Mouse (Mus musculus) forebrain, embryonic 13.5 days (tissue): ENCODE measurements around the gene Ndufa12. TPM values are rescaled to one million over a fixed set of nuclear protein-coding genes. Genes with fewer than 3 reads are reported as not detected.

Experiments
- polyA plus RNA-seq: library from polyadenylated mRNA; unstranded; fragments of >200 nt; fragmentation: Nextera tagmentation; extraction: Ambion mirVana; gene quantifications from 2 replicates; pipeline ENCODE4 v1.2.1, GENCODE M21; 2015

Ndufa12 gene
- polyA plus RNA-seq, 1 experiment from 2014 or later: 416 TPM

Other genes starting within 250 kb of the Ndufa12 start
- 50.8 and 55.4 TPM in 2 replicates for gene Vezt, start 162.9 kb upstream of the Ndufa12 start, polyA plus RNA-seq
- gene Fgd6, start 162.7 kb upstream of the Ndufa12 start, polyA plus RNA-seq: 1.8 and 2.0 TPM in 2 replicates
- gene Nr2c1, start 50.7 kb upstream of the Ndufa12 start, polyA plus RNA-seq: 7.8 and 8.6 TPM in 2 replicates
- 0.22 TPM in 1 of 2 replicates, not detected in the other for gene Gm4792, start 100.0 kb downstream of the Ndufa12 start, polyA plus RNA-seq
- 3.7 and 4.8 TPM in 2 replicates for gene Tmcc3, start 113.2 kb downstream of the Ndufa12 start, polyA plus RNA-seq